Mouse (Mus musculus) neural tube, embryonic 13.5 days (tissue): ENCODE results near the gene Prorsd1. TPM values are rescaled to one million over a fixed set of nuclear protein-coding genes. Genes with fewer than 3 reads are reported as not detected.

Experiments used
- polyA plus RNA-seq: library from polyadenylated mRNA; unstranded; fragments of >200 nt; fragmentation: Nextera tagmentation; extraction: Ambion mirVana; gene quantifications from 2 replicates; pipeline ENCODE4 v1.2.1, GENCODE M21; 2015

Prorsd1 gene
- polyA plus RNA-seq, 1 experiment from 2014 or later: 17.8 TPM

Other genes starting within 250 kb of the Prorsd1 start
- 71.9 and 74.4 TPM in 2 replicates for gene Ccdc88a, start 141.4 kb downstream of the Prorsd1 start, polyA plus RNA-seq
- gene Mtif2, start 11.4 kb upstream of the Prorsd1 start, polyA plus RNA-seq: 53.1 and 59.4 TPM in 2 replicates
- 0.35 TPM in 1 of 2 replicates, not detected in the other for gene Clhc1, start 32.9 kb upstream of the Prorsd1 start, polyA plus RNA-seq
- 685 and 734 TPM in 2 replicates for gene Rps27a, start 33.1 kb upstream of the Prorsd1 start, polyA plus RNA-seq
- gene Rtn4, start 177.9 kb upstream of the Prorsd1 start, polyA plus RNA-seq: 115 and 118 TPM in 2 replicates